43 mouse cellular contexts compared by ENCODE assay signal in the genomic region with DNA sequence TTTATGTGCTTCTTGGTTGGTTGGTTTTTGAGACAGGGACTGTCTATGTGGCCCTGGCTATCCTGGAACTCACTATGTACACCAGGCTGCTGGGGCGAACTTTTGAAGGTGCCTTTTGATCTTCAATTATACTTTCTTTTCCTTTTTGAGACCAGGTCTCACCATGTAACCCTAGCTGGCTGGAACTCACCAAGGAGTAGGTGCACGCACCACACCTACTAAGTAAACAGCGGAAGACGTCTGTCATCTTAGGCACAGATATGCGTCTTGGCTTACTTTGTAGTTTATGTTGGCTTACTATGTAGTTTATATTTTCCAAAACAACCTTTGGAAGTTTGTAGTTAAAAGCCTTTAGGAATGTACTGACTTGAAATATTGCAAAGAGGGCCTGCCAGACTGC. TPM values are rescaled to one million over a fixed set of nuclear protein-coding genes. Genes with fewer than 3 reads are reported as not detected.
"Had no signal": no experiment of that assay in that cellular context is flagged by ENCODE, and none has a peak within 500 bp of the region (broad histone marks: within the 10 kb centered on the region; RNA-seq: fewer than 3 reads in every experiment).

No protein-coding gene starts in this region.

- H3K27ac ChIP-seq: heart, embryonic 10.5 days; heart, embryonic 13.5 days; heart, embryonic 15.5 days; hindbrain, embryonic 10.5 days; hindbrain, embryonic 12.5 days; hindbrain, embryonic 13.5 days; hindbrain, embryonic 14.5 days; hindbrain, embryonic 15.5 days; hindbrain, postnatal 0 days; intestine, embryonic 15.5 days; kidney, embryonic 15.5 days; layer of hippocampus, adult 2 months had no signal

- H3K4me2 ChIP-seq: heart, embryonic 11.5 days; heart, embryonic 12.5 days; heart, embryonic 13.5 days; heart, embryonic 15.5 days; hindbrain, embryonic 12.5 days; hindbrain, embryonic 13.5 days; hindbrain, embryonic 14.5 days; hindbrain, embryonic 15.5 days; intestine, embryonic 15.5 days; kidney, embryonic 15.5 days had no signal

- DNase-seq: kidney, adult 11 months; layer of hippocampus, adult 9-11 months; layer of hippocampus, postnatal 36 days had no signal

- H3K9me3 ChIP-seq: heart, embryonic 10.5 days; heart, embryonic 12.5 days; heart, embryonic 13.5 days; heart, embryonic 15.5 days; hindbrain, embryonic 10.5 days; hindbrain, embryonic 12.5 days; hindbrain, embryonic 13.5 days; hindbrain, embryonic 15.5 days; intestine, embryonic 15.5 days; kidney, embryonic 15.5 days had no signal

- H3K4me3 ChIP-seq: heart, embryonic 10.5 days; heart, embryonic 12.5 days; heart, embryonic 13.5 days; heart, embryonic 15.5 days; hindbrain, embryonic 10.5 days; hindbrain, embryonic 12.5 days; hindbrain, embryonic 13.5 days; hindbrain, embryonic 15.5 days; intestine, embryonic 15.5 days; kidney, embryonic 15.5 days; layer of hippocampus, adult 2 months had no signal

- H3K36me3 ChIP-seq: heart, embryonic 10.5 days; heart, embryonic 12.5 days; heart, embryonic 13.5 days; heart, embryonic 15.5 days; hindbrain, embryonic 10.5 days; hindbrain, embryonic 12.5 days; hindbrain, embryonic 13.5 days; hindbrain, embryonic 15.5 days; intestine, embryonic 15.5 days; kidney, embryonic 15.5 days had no signal

- H3K27me3 ChIP-seq: heart, embryonic 15.5 days; hindbrain, embryonic 12.5 days; hindbrain, embryonic 13.5 days; hindbrain, embryonic 15.5 days; intestine, embryonic 15.5 days had no signal

- ATAC-seq: hindbrain, embryonic 16.5 days; hindbrain, postnatal 0 days; inflammation-experienced regulatory T-cells, adult 6 months; intestine, embryonic 15.5 days; intestine, embryonic 16.5 days; intestine, postnatal 0 days had no signal

- H3K4me1 ChIP-seq: heart, embryonic 10.5 days; intestine, embryonic 15.5 days had no signal

- H3K9ac ChIP-seq: heart, embryonic 12.5 days; heart, embryonic 13.5 days; heart, embryonic 15.5 days; hindbrain, embryonic 12.5 days; hindbrain, embryonic 13.5 days; hindbrain, embryonic 14.5 days; hindbrain, embryonic 15.5 days; intestine, embryonic 15.5 days; kidney, embryonic 15.5 days had no signal

RNA-seq across cellular contexts. Expression of a gene that starts 5.3 kb away (rescaled TPM):
- total RNA-seq: heart, adult 8-10 months; heart, postnatal 10 days; heart, postnatal 14 days; heart, postnatal 25 days; heart, postnatal 36 days; heart, postnatal 4 days; hematopoietic stem cell, adult 5-6 weeks; hindbrain, postnatal 0 days; layer of hippocampus, adult 18-20 months; layer of hippocampus, adult 2 months; layer of hippocampus, adult 8-10 months; layer of hippocampus, postnatal 10 days; layer of hippocampus, postnatal 14 days; layer of hippocampus, postnatal 25 days; layer of hippocampus, postnatal 36 days; left cerebral cortex, adult 18-20 months had no signal
- polyA plus RNA-seq: heart, embryonic 10.5 days; heart, embryonic 11.5 days; heart, embryonic 12.5 days; heart, embryonic 13.5 days; heart, embryonic 14.5 days; heart, embryonic 15.5 days; heart, embryonic 16.5 days; heart, postnatal 0 days; hindbrain, embryonic 11.5 days; hindbrain, embryonic 12.5 days; hindbrain, embryonic 13.5 days; hindbrain, embryonic 14.5 days; intestine, embryonic 14.5 days; intestine, embryonic 15.5 days; intestine, embryonic 16.5 days; intestine, postnatal 0 days; kidney, adult 2 months; kidney, embryonic 14.5 days; kidney, embryonic 15.5 days; kidney, embryonic 16.5 days; large intestine, adult 2 months had no signal

RNA-seq across cellular contexts. Expression of a gene that starts 11.5 kb away (rescaled TPM):
- total RNA-seq: heart, adult 8-10 months; heart, postnatal 10 days; heart, postnatal 14 days; heart, postnatal 25 days; heart, postnatal 36 days; heart, postnatal 4 days; hematopoietic stem cell, adult 5-6 weeks; hindbrain, postnatal 0 days; layer of hippocampus, adult 18-20 months; layer of hippocampus, adult 2 months; layer of hippocampus, adult 8-10 months; layer of hippocampus, postnatal 10 days; layer of hippocampus, postnatal 14 days; layer of hippocampus, postnatal 25 days; layer of hippocampus, postnatal 36 days; left cerebral cortex, adult 18-20 months had no signal
- polyA plus RNA-seq: heart, embryonic 11.5 days; heart, embryonic 15.5 days; heart, embryonic 16.5 days; heart, postnatal 0 days; hindbrain, embryonic 10.5 days; hindbrain, embryonic 11.5 days; hindbrain, embryonic 12.5 days; hindbrain, embryonic 13.5 days; hindbrain, embryonic 14.5 days; hindbrain, embryonic 15.5 days; hindbrain, embryonic 16.5 days; inflammation-experienced regulatory T-cells, adult 6 months; kidney, adult 2 months had no signal

RNA-seq across cellular contexts. Expression of a gene that starts 19.0 kb away (rescaled TPM):
- total RNA-seq: heart, adult 8-10 months; heart, postnatal 10 days; heart, postnatal 14 days; heart, postnatal 25 days; heart, postnatal 36 days; heart, postnatal 4 days; hematopoietic stem cell, adult 5-6 weeks; hindbrain, postnatal 0 days; layer of hippocampus, adult 18-20 months; layer of hippocampus, adult 2 months; layer of hippocampus, adult 8-10 months; layer of hippocampus, postnatal 10 days; layer of hippocampus, postnatal 14 days; layer of hippocampus, postnatal 25 days; layer of hippocampus, postnatal 36 days; left cerebral cortex, adult 18-20 months had no signal
- polyA plus RNA-seq: heart, embryonic 10.5 days; heart, embryonic 11.5 days; heart, embryonic 12.5 days; heart, embryonic 13.5 days; heart, embryonic 14.5 days; heart, embryonic 15.5 days; heart, embryonic 16.5 days; heart, postnatal 0 days; hindbrain, embryonic 10.5 days; hindbrain, embryonic 11.5 days; hindbrain, embryonic 12.5 days; hindbrain, embryonic 13.5 days; hindbrain, embryonic 14.5 days; hindbrain, embryonic 15.5 days; hindbrain, embryonic 16.5 days; hindbrain, postnatal 0 days; inflammation-experienced regulatory T-cells, adult 6 months; intestine, embryonic 14.5 days; intestine, embryonic 15.5 days; intestine, embryonic 16.5 days; intestine, postnatal 0 days; kidney, adult 2 months; kidney, embryonic 16.5 days; large intestine, adult 2 months had no signal

RNA-seq across cellular contexts. Expression of a gene that starts 22.0 kb away (rescaled TPM):
- total RNA-seq: hematopoietic stem cell, adult 5-6 weeks had no signal
